Mouse (Mus musculus) embryonic fibroblast, embryonic 13.5 days (primary cell): Measurements from ENCODE around the gene March10. TPM values are rescaled to one million over a fixed set of nuclear protein-coding genes. Genes with fewer than 3 reads are reported as not detected.

ENCODE experiments used
- H3K27ac ChIP-seq: 2 replicates; pipeline ENCODE4 v1.5.1; 2012; ENCODE audit warnings: low read length, control low read depth, inconsistent platforms; ENCODE audit not compliant: insufficient read depth
- H3K4me1 ChIP-seq: 2 replicates; pipeline ENCODE4 v1.6.1; 2011; ENCODE audit warnings: low read length; ENCODE audit not compliant: control insufficient read depth, insufficient read depth
- H3K4me3 ChIP-seq: 2 replicates; pipeline ENCODE4 v1.5.1; 2011; ENCODE audit warnings: mild to moderate bottlenecking, control low read depth, low read length; ENCODE audit not compliant: insufficient read depth
- CTCF ChIP-seq: IDR thresholded peaks from 2 replicates; pipeline ENCODE4 v1.5.1; 2011; ENCODE audit warnings: mild to moderate bottlenecking, control low read depth, low read length, moderate library complexity, borderline replicate concordance; ENCODE audit not compliant: insufficient read depth
- POLR2A ChIP-seq: IDR thresholded peaks from 2 replicates; pipeline ENCODE4 v1.6.1; 2011; ENCODE audit warnings: low read depth, mild to moderate bottlenecking, control low read depth, low read length, moderate library complexity
- polyA plus RNA-seq: library from polyadenylated mRNA; stranded (reverse); fragments of >200 nt; gene quantifications from 2 replicates; pipeline ENCODE4 v1.2.4, GENCODE M21; 2011; ENCODE audit warnings: low read depth; ENCODE audit not compliant: missing spikeins, insufficient read length

Gene March10
- polyA plus RNA-seq, 1 experiment, result not detected

DNA sequence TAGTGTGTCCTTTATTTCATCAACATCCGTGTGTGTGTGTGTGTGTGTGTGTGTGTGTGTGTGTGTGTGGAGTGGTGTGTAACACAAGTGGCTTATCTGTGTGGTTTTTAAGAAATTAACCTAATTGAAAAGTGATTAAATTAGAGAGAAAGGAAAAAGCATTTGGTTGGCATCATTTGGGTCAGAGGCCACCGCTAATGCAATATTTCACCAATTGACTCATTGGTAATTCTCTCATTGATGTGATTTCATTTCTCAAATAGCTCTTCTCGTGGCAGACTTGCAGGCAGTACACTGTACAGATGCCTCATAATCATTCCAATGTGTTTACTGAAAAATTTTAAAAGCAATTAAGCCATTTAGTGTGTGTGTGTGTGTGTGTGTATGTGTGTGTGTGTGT, 11.3 kb upstream of the March10 start:
- no peak for TF ChIP-seq CTCF
- TF ChIP-seq POLR2A, result no peak
- Histone ChIP-seq H3K4me1 (peaks cover 21% of the 10 kb centered on the region), H3K4me3 (no peak overlapping the region), H3K27ac (peak overlapping the region; percentile 96)

DNA sequence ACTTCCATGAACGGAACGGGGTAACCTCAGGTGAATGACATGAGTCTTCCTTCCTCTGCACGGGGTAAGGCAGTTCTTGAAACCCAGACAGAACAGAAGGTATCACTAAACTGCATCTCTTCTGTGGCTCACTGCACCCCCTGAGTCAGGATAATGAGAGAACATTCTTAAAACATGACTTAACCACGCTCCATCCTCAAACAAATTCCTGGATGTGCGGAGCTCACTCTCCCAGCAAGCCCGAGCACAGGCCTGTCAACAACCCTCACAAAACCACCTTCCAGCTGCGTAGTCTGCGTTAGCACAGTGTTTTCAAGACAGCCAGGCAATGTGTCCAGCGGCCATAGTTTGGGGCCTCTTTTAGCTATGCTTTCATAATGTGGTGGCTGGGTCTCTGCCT, 10.7 kb upstream of the March10 start:
- no peak for TF ChIP-seq CTCF
- peak; percentile 26; the same call in 1 of the 2 replicates for TF ChIP-seq POLR2A
- Histone ChIP-seq H3K4me3 (no peak overlapping the region), H3K27ac (peak overlapping the region; percentile 96), H3K4me1 (peaks cover 21% of the 10 kb centered on the region)

DNA sequence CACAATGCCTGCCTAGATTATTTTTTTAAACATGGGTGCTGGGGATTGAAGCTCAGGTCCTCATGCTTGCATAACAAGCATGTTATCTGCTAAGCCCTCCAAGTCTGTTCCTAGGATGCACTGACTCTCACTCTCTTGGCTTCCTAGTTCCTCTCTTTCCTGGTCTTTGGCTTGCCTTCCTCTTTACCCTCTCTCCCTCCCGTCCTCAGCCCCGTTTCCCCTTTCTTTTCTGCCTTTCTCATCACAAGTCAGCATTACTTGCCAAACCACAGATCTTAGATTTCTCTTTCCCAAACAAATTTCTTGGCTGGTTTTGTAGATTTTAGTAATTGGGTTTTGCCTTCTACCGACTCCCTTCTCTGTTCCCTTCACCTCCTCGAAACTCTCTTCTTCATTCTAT, 10.2 kb upstream of the March10 start:
- peaks cover 21% of the 10 kb centered on the region for H3K4me1 ChIP-seq
- no peak overlapping the region for H3K4me3 ChIP-seq
- TF ChIP-seq POLR2A, result no peak
- H3K27ac ChIP-seq, result peak overlapping the region; percentile 71

DNA sequence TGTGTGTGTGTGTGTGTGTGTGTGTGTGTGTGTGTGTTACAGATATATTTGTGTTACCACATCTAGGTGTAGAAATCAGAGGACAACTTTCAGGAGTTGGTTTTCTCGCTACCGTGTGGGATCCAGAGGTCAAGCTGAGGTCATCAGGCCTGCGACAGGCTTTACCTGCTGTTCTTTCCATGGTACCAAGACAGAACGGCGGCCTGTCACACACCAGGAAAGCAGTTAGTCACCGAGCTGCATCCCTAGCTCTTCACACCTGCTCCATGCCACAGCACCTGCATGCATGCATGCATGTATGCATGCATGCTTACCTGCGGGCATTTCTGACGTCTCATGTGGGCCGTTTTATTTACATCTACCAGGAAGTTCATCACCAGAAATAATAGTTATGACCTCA, 9.0 kb upstream of the March10 start:
- TF ChIP-seq CTCF (no peak), POLR2A (no peak)
- Histone ChIP-seq H3K27ac (no peak overlapping the region), H3K4me1 (peaks cover 21% of the 10 kb centered on the region), H3K4me3 (no peak overlapping the region)

DNA sequence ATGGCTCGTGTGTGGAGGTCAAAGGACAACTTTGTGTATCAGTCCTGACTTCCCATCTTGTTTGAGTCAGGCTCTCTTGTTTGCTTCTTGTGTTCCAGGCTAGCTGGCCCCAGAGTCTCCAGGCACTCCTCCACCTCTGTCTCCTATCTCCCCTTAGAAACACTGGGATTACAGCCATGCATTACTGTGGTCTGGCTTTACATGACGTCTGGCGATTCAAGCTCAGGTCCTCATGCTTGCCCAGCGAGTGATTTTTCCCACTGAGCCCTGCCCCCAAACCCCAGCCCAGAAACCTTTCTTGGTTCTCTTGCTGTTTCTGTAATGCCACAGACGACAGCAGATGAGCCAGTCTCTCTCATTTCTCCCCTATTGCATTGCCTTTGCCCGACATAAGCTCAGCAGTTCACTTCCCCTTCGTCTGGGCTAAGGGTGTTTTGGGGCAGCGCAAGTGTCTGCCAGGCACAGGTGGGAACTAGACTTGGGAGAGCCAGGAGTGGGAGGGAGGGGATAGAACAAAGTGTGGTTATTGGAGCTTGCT, 8.0 kb upstream of the March10 start:
- H3K4me3 ChIP-seq, result no peak overlapping the region

DNA sequence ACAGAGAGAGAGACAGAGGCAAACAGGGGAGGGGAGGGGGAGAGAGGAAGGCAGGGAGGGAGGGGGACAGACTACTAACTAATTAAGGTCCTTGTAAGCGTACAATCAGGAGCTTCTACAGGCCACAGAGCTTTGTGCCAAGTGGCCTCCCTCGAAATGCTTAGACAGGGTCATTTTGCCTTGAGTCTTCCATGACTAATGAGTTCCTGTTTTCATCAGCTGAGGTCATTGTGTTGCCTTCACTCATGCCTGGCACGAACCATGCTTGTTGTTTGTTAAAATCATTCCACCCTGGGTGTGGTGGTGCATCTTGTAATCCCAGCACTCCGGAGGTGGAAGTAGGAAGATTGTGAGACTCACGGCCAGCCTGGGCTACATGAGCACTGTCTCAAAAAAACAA, 3.4 kb upstream of the March10 start:
- H3K4me3 ChIP-seq, result no peak overlapping the region
- no peak for TF ChIP-seq POLR2A
- TF ChIP-seq CTCF, result no peak

More for the DNA sequence above, 8.0 kb upstream of the March10 start:
- Histone ChIP-seq H3K4me1 (peaks cover 21% of the 10 kb centered on the region), H3K27ac (no peak overlapping the region)
- no peak for TF ChIP-seq CTCF
- TF ChIP-seq POLR2A, result no peak

DNA sequence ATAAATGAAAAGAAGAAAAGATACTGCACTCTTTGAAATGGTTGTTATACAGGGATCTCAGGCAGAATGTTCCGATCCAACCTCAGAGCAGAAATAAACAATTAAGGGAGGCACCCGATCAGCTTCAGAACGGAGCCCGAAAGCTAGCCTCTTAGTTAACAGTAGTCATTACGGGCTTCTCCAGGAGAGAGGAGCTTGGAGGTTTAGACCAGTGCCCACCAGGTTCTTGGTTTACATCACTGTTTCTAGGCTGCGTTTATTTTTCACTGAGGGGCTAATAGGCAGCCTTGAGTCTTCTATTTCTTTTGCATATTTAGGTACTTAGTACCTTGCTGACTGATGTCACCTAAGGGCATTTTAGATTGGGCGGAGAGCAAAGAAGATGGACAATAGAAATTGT, 506 bp upstream of the March10 start:
- no peak for TF ChIP-seq CTCF
- TF ChIP-seq POLR2A, result no peak
- Histone ChIP-seq H3K27ac (no peak overlapping the region), H3K4me1 (no peaks in the 10 kb centered on the region), H3K4me3 (no peak overlapping the region)

More for the DNA sequence above, 3.4 kb upstream of the March10 start:
- Histone ChIP-seq H3K4me1 (peaks cover 4% of the 10 kb centered on the region), H3K27ac (no peak overlapping the region)

DNA sequence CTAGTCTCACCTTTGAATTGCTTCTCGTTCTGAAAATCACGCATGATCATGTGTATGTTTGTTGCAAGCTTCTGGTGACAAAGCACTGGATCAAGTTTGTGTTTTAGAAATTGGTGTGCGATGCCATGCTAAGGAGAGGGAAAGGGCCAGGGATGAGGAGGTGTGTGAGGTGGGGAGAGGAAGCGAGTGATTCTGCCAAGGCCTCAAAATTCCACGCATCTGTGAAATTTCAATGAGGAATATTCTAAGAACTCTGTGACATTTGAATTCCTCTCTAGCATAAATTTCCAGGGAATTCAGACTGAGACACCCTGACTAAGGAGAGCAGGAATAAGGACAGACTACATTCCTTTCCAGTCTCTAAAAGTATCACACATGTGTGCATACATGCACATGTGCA, 1.4 kb downstream of the March10 start:
- Histone ChIP-seq H3K27ac (no peak overlapping the region), H3K4me1 (no peaks in the 10 kb centered on the region), H3K4me3 (no peak overlapping the region)
- TF ChIP-seq POLR2A, result no peak
- TF ChIP-seq CTCF, result no peak

DNA sequence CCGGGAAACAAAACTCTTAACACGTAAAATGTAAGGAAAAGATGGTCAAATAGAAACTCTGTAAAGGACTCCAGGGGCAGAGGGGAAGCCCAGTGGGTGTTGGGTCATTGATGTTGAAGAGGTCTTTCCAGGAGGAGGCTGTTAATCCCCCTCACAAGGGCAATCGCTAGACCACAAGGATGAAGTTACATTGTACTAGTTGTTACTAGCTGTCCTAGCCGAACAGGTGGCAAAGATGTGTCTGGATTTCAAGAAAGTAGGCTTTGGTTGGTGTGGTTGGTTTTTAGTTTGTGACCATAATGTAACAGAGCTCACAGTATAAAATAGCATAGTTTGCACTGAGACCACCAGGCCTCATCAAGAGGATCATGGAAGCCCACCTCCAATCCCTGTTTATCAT, 3.5 kb downstream of the March10 start:
- Histone ChIP-seq H3K27ac (no peak overlapping the region), H3K4me3 (no peak overlapping the region), H3K4me1 (no peaks in the 10 kb centered on the region)
- no peak for TF ChIP-seq CTCF

DNA sequence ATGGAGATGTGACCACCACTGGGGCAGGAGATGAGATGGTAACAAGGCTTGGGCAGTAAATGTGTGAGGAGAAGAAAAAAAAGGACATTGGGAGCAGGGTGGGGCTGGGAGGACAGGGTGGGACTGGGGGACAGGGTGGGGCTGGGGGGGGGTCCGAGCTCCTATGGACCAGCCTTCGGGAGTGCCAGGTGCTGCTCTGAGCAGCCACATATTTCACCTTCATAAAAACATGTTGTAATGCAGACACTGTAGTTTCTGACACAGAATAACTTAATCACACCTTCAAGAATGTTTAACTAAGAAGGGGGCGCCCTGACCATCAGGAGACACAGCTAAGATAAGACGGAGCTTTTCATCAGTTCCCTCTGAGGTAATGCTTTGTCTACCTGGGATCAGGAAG, 4.0 kb downstream of the March10 start:
- Histone ChIP-seq H3K4me3 (no peak overlapping the region), H3K27ac (no peak overlapping the region), H3K4me1 (no peaks in the 10 kb centered on the region)
- TF ChIP-seq CTCF (no peak), POLR2A (no peak)
